Mouse (Mus musculus): ENCODE measurements around the gene AI597479.
"Not testable (repeated sequence)": the region's sequence is repeated elsewhere in the genome, so short reads cannot be mapped to it uniquely, and the experiment has no call there.

The AI597479 gene

GRCm38 (mm10) chr1:43122616-43123015 lies 24.1 kb downstream of the AI597479 start:
- DNase-seq (ENCODE audit: extremely low read depth, insufficient read length, low spot score) = no peak

GRCm38 (mm10) chr1:43124726-43125125 lies 26.2 kb downstream of the AI597479 start:
- peak; percentile 30 for DNase-seq (ENCODE audit: extremely low read depth, insufficient read length, low spot score)

GRCm38 (mm10) chr1:43127196-43127595 lies 28.7 kb downstream of the AI597479 start:
- no peak for DNase-seq (ENCODE audit: extremely low read depth, insufficient read length, low spot score)

- peak; percentile 66 for DNase-seq (ENCODE audit: extremely low read depth, insufficient read length, low spot score)
These were observed 29.5 kb downstream of the AI597479 start for GRCm38 (mm10) chr1:43127820-43128610.

- DNase-seq (ENCODE audit: extremely low read depth, insufficient read length, low spot score) = no peak
These were observed 31.9 kb downstream of the AI597479 start for GRCm38 (mm10) chr1:43130219-43130981.

- no peak for DNase-seq (ENCODE audit: extremely low read depth, insufficient read length, low spot score)
These were observed 33.1 kb downstream of the AI597479 start for GRCm38 (mm10) chr1:43131591-43131990.

GRCm38 (mm10) chr1:43136488-43137029 lies 38.0 kb downstream of the AI597479 start:
- not testable (repeated sequence) for DNase-seq (ENCODE audit: extremely low read depth, insufficient read length, low spot score)

GRCm38 (mm10) chr1:43137334-43137733 lies 38.8 kb downstream of the AI597479 start:
- DNase-seq (ENCODE audit: extremely low read depth, insufficient read length, low spot score) = no peak

- DNase-seq (ENCODE audit: extremely low read depth, insufficient read length, low spot score) = no peak
These were observed 39.8 kb downstream of the AI597479 start for GRCm38 (mm10) chr1:43138268-43138812.

- DNase-seq (ENCODE audit: extremely low read depth, insufficient read length, low spot score) = peak; percentile 48
These were observed 41.2 kb downstream of the AI597479 start for GRCm38 (mm10) chr1:43139587-43140266.

- peak; percentile 57 for DNase-seq (ENCODE audit: extremely low read depth, insufficient read length, low spot score)
These were observed 43.0 kb downstream of the AI597479 start for GRCm38 (mm10) chr1:43141555-43141961.

GRCm38 (mm10) chr1:43142849-43143248 lies 44.3 kb downstream of the AI597479 start:
- DNase-seq (ENCODE audit: extremely low read depth, insufficient read length, low spot score) = no peak

- DNase-seq (ENCODE audit: extremely low read depth, insufficient read length, low spot score) = no peak
These were observed 44.8 kb downstream of the AI597479 start for GRCm38 (mm10) chr1:43143284-43143683.

- no peak for DNase-seq (ENCODE audit: extremely low read depth, insufficient read length, low spot score)
These were observed 45.3 kb downstream of the AI597479 start for GRCm38 (mm10) chr1:43143791-43144190.

- no peak for DNase-seq (ENCODE audit: extremely low read depth, insufficient read length, low spot score)
These were observed 45.9 kb downstream of the AI597479 start for GRCm38 (mm10) chr1:43144338-43144906.

- DNase-seq (ENCODE audit: extremely low read depth, insufficient read length, low spot score) = no peak
These were observed 46.9 kb downstream of the AI597479 start for GRCm38 (mm10) chr1:43145388-43145787.

GRCm38 (mm10) chr1:43147474-43147873 lies 49.0 kb downstream of the AI597479 start:
- no peak for DNase-seq (ENCODE audit: extremely low read depth, insufficient read length, low spot score)

- DNase-seq (ENCODE audit: extremely low read depth, insufficient read length, low spot score) = no peak
These were observed 51.7 kb downstream of the AI597479 start for GRCm38 (mm10) chr1:43150225-43150624.

- no peak for DNase-seq (ENCODE audit: extremely low read depth, insufficient read length, low spot score)
These were observed 54.1 kb downstream of the AI597479 start for GRCm38 (mm10) chr1:43152626-43153025.

GRCm38 (mm10) chr1:43153538-43153937 lies 55.0 kb downstream of the AI597479 start:
- no peak for DNase-seq (ENCODE audit: extremely low read depth, insufficient read length, low spot score)

Data from 3134 (cell line).